Mouse (Mus musculus): ENCODE data around the gene Abca1.

Abca1 gene

GRCm38 (mm10) chr4:53148817-53149216, 10.9 kb downstream of the Abca1 start:
- no peak for DNase-seq

DNA sequence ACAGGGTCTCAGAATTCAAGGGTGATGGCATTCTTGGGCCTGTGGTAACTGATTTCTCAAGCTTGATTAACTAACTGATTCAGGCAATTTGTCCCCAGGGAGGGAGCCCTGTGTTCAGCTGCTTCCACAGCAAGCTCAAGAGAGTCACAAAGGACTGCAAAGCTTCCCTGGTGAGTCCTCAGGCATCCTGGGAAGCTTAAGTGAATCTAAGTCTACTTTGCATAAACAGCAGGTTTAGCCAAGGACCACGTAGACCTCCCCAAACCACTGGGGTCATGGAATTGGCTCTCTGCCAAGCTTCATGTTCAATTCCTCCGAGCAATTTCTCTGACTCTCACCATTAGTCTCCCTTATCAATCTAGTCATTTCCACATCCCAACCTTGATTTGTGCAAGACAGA, 12.2 kb downstream of the Abca1 start:
- no peak for DNase-seq

GRCm38 (mm10) chr4:53147046-53147445, 12.6 kb downstream of the Abca1 start:
- DNase-seq, result no peak

DNA sequence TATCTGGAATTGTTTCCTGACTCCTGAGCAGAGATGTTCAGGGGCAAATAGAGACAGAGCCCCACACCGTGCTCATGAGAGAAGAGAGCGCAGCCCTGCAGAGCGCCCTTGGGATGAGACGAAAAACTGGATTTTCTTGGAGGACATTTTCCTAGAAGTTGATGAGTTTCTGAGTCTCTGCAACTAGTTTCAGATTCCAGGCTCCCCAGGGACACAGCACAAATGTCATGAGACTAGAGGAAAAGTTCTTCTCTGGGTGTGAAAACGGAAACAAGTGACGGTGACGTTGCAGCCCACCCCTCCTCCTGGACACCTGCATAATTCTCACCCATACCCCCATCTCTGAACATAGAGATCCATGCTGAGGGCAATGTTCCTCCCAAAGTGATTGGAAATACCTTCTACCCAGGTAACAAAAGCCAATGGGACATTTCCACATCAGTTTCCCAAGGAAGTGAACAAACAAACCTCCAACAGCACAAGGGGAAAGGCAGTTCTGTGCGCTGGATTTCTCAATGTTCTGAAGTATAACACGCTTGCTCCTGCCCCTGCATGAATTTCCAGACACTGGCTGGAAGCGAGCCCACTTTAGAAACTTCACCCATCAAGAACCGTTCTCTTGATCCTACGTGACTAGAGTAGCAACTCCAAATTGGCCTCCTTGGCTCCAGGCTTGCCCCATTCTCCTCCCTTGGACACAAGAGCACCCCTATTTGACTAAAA, 13.3 kb downstream of the Abca1 start:
- no peak for DNase-seq

- DNase-seq, result peak in 1 of 2 experiments; percentile 31
Measured at GRCm38 (mm10) chr4:53145434-53146168, 14.1 kb downstream of the Abca1 start.

DNA sequence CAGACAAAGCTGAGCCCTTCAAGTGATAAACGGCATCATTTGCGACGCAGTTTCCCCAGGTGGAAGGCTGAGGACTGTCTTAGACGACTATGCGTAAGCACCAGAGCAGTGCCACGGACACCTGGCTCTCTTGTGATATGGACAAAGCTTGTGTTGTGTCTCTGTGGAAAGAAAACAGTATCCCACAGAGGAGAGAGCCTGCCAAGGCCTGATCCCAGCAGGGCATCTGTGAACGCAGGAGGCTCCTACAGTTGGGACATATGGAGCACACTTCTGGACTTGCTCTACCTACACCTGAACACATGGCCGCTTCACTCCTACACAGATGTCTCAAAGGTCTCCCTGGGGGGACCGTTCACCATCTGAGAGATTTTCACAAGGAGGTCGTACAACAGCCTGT, 15.1 kb downstream of the Abca1 start:
- peak; percentile 85 for DNase-seq

GRCm38 (mm10) chr4:53144021-53144420, 15.7 kb downstream of the Abca1 start:
- DNase-seq, result peak in 1 of 2 experiments; percentile 27

- DNase-seq, result no peak
Measured at GRCm38 (mm10) chr4:53140678-53141077, 19.0 kb downstream of the Abca1 start.

DNA sequence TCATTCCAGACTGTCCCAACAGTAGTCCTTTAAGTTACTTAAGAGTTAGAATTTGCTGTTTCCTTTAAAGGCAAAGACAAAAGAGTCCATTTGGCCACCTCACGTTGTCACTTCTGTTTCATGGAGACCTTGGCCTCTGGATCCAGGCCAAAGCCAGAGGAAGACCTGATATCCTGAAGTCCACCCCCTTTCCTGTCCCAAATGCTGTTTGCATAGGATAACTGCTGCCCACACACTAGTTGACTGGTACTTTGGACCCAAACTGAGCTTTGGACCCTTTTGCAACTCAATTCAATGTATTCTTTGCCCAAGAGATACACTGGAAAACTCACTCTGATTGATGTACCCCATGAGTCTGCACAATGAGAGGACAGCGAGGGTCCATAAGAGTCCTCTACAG, 20.2 kb downstream of the Abca1 start:
- no peak for DNase-seq

DNA sequence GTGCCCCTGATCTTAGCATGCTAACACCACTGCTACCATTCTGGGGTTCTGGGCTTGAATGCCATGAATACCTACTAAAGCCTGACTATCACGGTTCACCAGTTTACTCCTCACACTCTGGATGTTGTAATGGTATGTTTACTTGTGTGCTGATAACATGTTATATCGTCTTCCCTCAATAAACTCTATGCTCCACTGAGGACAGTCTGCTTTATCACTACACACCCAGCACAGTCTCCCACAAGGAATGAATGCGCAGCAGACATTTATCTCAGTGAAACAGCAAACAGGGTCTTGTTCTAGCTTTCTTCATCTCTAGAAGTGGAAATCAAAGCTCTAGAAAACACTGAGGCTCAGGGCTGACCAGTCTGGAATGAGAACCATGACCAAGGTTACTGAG, 20.7 kb downstream of the Abca1 start:
- no peak for DNase-seq

GRCm38 (mm10) chr4:53137087-53137486, 22.6 kb downstream of the Abca1 start:
- no peak for DNase-seq

GRCm38 (mm10) chr4:53134816-53135215, 24.9 kb downstream of the Abca1 start:
- no peak for DNase-seq

DNA sequence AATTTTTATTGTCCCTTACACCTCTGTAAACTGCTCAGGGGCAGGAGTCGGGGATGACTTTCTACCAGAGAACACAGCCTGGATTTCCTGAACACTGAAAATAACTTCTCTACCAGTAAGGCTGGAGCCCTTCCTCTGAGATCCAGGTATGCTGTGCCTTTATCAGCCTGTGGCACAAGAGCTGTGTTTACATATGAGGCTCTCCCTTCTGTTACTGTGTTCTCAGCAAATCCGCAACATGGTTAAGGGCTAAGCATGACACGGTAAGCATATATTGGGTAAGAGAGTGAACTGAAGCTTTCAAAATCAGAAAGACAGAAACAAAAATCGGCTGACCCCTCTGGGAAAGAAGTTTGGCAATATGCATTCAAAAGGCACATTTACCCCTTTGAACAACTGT, 25.7 kb downstream of the Abca1 start:
- DNase-seq, result no peak

DNA sequence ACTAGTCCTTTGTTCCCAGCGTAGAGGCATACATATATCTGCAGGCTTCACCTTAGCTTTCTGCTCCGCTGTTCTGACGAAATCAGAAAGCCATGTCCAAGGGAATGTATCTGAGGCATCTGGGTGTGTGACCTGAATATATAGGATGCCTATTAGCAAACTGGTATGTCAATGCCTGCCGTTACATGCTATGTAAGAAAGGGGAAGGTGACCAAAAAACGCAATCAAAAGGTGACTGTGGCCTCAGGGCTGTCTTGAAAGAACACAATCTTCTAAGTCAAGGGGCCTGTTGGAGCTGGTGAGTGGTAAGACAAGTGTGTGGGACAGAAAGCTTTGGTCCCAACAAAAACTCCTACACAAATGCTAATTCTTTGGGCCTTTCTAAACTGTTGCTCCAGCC, 28.2 kb downstream of the Abca1 start:
- DNase-seq, result no peak

DNA sequence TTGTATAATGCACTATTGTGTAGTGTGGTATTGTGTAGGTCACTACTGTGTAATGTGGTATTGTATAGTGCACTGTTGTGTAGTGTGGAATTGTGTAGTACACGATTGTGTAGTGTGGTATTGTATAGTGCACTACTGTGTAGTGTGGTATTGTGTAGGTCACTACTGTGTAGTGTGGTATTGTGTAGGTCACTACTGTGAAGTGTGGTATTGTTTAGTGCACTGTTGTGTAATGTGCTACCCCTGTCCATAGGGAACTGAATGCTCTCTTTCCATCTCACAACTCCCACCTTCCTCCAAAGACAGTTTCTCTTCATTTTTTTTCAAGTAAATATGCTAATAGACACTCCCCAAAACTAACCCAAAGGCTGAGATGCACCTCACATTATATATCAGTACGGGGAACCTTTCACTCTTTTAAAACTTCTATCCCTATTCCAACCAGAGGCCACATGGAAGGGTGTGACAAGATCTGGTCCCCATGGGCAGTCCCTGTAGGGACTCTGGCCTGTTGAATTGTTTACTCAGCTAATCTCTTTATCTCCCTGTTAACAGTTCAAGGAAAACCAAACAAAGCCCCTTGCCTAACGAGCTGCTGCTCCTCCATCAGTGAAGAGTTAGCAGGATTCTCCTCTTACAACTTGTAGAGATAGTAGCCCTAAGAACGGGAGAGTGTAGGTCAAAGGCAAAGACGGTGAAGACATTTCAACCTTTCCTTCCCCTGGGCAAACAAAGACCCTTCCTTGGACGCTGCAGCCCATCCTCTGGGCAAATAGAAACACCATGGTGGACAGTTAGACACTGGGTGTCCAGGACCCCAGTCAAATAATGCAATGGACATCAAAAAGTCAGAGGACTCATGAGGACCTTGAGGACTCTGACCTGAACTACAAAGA, 28.8 kb downstream of the Abca1 start:
- DNase-seq, result no peak

DNA sequence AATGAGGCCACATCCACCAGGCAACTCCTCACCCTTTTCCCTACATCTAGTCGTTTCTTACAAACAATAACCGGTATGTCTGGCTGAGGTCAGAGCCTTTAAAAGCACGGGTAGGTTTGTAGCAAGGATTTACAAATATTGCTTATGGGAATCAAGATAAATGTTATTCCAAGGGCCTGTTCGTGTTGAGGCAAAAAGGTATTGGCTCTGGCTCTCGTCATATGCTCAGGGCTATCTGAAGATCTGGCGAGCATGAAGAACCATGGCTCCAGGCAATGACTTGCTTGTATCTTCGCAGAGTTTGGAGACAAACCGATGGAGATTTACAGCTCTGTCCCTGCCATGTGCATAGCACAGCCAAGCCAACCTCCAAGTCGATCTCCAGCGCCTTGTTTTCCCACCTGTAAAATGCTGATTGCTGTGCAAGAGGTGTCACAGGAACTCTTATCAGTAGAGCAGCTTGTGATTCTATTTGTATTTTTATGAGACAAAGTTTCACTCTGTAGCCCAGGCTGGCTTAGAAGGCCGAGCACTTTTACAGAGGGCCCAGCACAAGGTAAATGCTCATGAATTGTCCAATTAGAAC, 29.9 kb downstream of the Abca1 start:
- no peak for DNase-seq

DNA sequence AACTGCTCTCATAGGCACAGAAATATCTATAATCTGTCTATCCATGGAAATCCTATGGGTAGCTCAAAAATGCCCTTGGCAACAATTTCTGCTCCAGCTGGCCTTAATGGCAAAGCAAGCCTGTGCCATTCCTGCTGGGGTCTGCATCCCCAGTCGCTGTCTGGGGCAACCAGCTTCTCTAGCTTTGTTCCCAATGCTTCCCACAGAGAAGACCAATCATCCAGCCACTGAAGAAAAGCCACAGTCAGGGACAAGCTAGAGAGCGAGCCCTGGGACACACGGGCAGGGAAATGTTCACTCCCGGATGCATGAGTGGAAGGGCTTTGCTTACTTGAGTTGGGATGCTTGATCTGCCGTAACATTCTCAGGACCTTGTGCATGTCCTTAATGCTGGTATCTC, 32.4 kb downstream of the Abca1 start:
- DNase-seq, result no peak

- DNase-seq, result no peak
Measured at GRCm38 (mm10) chr4:53126794-53127193, 32.9 kb downstream of the Abca1 start.

DNA sequence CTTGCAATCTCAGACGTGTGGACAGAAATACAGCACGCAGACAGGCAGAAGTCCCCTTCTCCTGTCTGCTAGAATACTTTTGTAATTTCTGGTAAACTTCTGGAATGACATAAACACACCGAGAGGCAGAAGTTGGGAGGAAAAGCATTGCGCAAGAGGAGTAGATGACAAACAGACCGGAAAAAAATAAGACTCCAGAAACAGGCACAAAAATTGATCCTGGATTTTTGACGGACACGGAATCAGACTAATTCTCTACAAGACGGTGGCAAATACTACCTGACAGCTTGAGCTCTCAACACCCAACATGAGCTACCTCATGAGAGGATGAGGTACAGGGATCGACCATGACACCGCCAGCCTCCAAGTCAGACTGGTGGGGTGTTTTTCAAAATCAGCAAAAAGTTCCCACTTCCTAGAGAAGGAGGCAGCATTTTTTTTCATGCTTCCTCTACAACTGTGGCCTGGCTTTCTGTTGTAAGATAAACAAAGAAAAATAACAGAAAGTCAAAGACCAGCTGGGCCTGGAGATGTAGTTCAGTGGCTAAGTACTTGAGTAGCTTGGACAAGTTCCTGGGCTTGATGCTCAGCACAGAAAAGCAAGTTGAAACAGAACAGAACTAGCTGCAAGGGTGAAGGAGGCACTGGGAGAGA, 34.7 kb downstream of the Abca1 start:
- no peak for DNase-seq

DNA sequence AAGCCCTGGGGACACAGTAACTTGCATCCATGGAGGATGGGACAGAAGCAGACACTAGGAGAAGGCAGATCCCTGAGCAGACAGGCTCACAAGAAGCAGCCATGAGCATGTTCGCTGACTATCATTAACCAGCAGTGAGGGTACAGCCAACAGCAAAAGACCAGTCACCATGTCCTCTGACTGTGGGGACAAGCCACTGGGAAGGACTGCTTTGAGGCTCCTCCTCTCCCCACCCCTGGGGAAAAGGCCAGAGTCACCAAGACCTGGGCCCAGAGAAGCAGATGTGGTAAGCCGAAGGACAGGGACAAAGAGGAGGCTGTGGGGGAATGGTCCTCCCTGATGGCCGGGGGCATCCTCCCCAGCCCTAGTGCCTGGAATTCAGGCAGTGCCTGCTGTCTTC, 37.4 kb downstream of the Abca1 start:
- no peak for DNase-seq

GRCm38 (mm10) chr4:53121516-53122227, 38.0 kb downstream of the Abca1 start:
- DNase-seq, result no peak

DNA sequence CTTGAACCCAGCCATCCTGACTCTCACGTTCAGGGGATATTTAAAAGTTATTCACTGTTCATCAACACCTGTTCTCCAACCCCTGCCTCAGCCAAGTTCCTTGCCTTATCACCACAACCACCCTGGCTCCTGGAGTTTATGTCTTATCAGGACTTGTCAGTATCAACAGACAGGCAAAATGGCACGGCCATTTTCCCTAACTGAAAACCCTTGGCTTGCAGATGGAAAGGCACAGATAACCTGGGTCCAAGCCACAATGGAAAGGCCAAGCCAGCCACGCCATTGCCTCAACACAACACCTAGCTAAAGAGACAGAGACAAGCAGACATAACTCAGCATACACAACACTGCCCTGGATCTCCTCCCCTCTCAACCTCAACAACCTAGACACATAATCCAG, 38.6 kb downstream of the Abca1 start:
- DNase-seq, result no peak
